Mouse (Mus musculus): ENCODE results near the gene Ccdc110. TPM values are rescaled to one million over a fixed set of nuclear protein-coding genes. Genes with fewer than 3 reads are reported as not detected.

Ccdc110 gene
- total RNA-seq (2012; rRNA removed) (not detected in 2 replicates), polyA plus RNA-seq (2012; ENCODE audit: insufficient read depth in 1 of 2, insufficient read length in 2 of 2, low read depth in 1 of 2, low replicate concordance in 2 of 2, missing spikeins in 1 of 2) (not detected)

DNA sequence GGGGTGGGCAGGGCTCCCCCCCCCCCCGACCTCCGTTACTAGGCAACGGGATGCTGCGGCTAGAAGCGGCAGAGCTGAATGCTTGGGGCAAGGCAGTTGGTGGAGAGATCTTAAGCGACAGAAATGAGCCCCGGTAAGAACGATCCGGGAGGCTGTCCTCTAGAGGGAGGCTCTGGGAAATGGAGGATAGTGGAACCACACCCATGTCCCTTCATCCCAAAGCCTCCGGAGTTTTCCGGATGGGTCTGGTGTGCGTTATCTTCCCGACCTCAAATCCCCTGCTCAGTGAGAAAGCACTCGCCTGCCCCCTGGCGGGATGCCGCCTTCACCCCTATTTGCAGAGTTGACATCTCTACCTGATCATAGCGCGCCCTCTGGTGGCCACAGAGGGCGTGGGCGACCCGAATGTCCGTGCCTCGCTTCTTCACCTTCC is at the start of gene Ccdc110:
Gene Ccdc110, plus strand, starts transcription at position 38 of the 433 bp plus-strand sequence.
- H3K36me3 ChIP-seq (ENCODE audit: control insufficient read depth in 1 of 2, insufficient read depth in 2 of 2, low read length in 2 of 2) = no peaks in the 10 kb centered on the region
- peak; percentile 71 for DNase-seq (ENCODE audit: low read depth, low spot score)
- H3K27me3 ChIP-seq (ENCODE audit: control insufficient read depth in 1 of 2, insufficient read depth in 2 of 2, low read length in 2 of 2) = peaks cover 0 to 2% of the 10 kb centered on the region in 2 experiments; a peak in 1 of 4 replicates
- H3K79me2 ChIP-seq (ENCODE audit: control insufficient read depth, insufficient read depth, low read length, poor library complexity) = no peaks in the 10 kb centered on the region
- no peak within 1 kb of the TSS for H3K9ac ChIP-seq (ENCODE audit: control insufficient read depth, low read depth, low read length, poor library complexity, severe bottlenecking)
- no peak within 1 kb of the TSS for H3K4me3 ChIP-seq (ENCODE audit: control insufficient read depth in 1 of 2, insufficient read depth in 1 of 2, low read depth in 2 of 2, low read length in 2 of 2)
- no peaks in the 10 kb centered on the region for H3K4me1 ChIP-seq (ENCODE audit: control insufficient read depth in 1 of 2, insufficient read depth in 2 of 2, low read length in 2 of 2)
- H3K27ac ChIP-seq (ENCODE audit: control insufficient read depth, low read depth, low read length) = no peak within 1 kb of the TSS
- no peaks in the 10 kb centered on the region for H3K9me3 ChIP-seq (replicated peaks; ENCODE audit: insufficient read depth, low read length)
- no peak for TF ChIP-seq CHD2 (IDR thresholded peaks at IDR 0.05; ENCODE audit: low read length)
- TF ChIP-seq ZNF384 (IDR thresholded peaks at IDR 0.05; ENCODE audit: low read depth, low read length) = no peak
- TF ChIP-seq E2F4 (IDR thresholded peaks at IDR 0.05; ENCODE audit: borderline replicate concordance, low read depth, low read length) = no peak
- no peak for TF ChIP-seq HCFC1 (IDR thresholded peaks at IDR 0.05; ENCODE audit: low read depth, low read length)
- no peak for TF ChIP-seq ZMIZ1 (IDR thresholded peaks at IDR 0.05; ENCODE audit: low read depth, low read length)
- no peak for TF ChIP-seq BHLHE40 (IDR thresholded peaks at IDR 0.05; ENCODE audit: borderline replicate concordance, low read depth, low read length)
- TF ChIP-seq POLR2AphosphoS5 (IDR thresholded peaks at IDR 0.05; ENCODE audit: borderline replicate concordance, low read depth, low read length) = no peak
- no peak for TF ChIP-seq TAL1 (IDR thresholded peaks at IDR 0.05; ENCODE audit: low read length)
- TF ChIP-seq RAD21 (IDR thresholded peaks at IDR 0.05; ENCODE audit: low read depth, low read length) = peak; percentile 84
- TF ChIP-seq ZC3H11A (IDR thresholded peaks at IDR 0.05; ENCODE audit: low read depth, low read length) = peak; percentile 74
- no peak for TF ChIP-seq TBP (IDR thresholded peaks at IDR 0.05; ENCODE audit: low read depth, low read length)
- peak; percentile 90 for TF ChIP-seq SMC3 (IDR thresholded peaks at IDR 0.05; ENCODE audit: low read depth, low read length)
- no peak for TF ChIP-seq KAT2A (conservative IDR thresholded peaks at IDR 0.05; ENCODE audit: low read depth, low read length)
- TF ChIP-seq GATA1 (IDR thresholded peaks at IDR 0.05; ENCODE audit: low read depth, low read length) = no peak
- no peak for TF ChIP-seq POLR2A (IDR thresholded peaks at IDR 0.05; ENCODE audit: control insufficient read depth in 1 of 2, insufficient read depth in 1 of 2, low read depth in 1 of 2, low read length in 2 of 2, poor library complexity in 1 of 2)
- TF ChIP-seq NELFE (IDR thresholded peaks at IDR 0.05; ENCODE audit: low read depth, low read length) = no peak
- no peak for TF ChIP-seq ELF1 (IDR thresholded peaks at IDR 0.05; ENCODE audit: low read depth, low read length)
- TF ChIP-seq MAZ (IDR thresholded peaks at IDR 0.05; ENCODE audit: low read depth, low read length) = no peak
- TF ChIP-seq ZKSCAN1 (IDR thresholded peaks at IDR 0.05; ENCODE audit: low read depth, low read length) = no peak
- no peak for TF ChIP-seq USF2 (IDR thresholded peaks at IDR 0.05; ENCODE audit: borderline replicate concordance in 1 of 2, insufficient read depth in 1 of 2, low read depth in 1 of 2, low read length in 2 of 2)
- peak; percentile 88 to 100 (median 98) for TF ChIP-seq CTCF (IDR thresholded peaks at IDR 0.05 in 2 of 3, conservative IDR thresholded peaks at IDR 0.05 in 1 of 3; ENCODE audit: control insufficient read depth in 1 of 3, insufficient read depth in 1 of 3, low read depth in 2 of 3, low read length in 3 of 3, poor library complexity in 1 of 3, severe bottlenecking in 1 of 3)
- no peak for TF ChIP-seq MAX (IDR thresholded peaks at IDR 0.05; ENCODE audit: low read length)
- TF ChIP-seq JUND (IDR thresholded peaks at IDR 0.05; ENCODE audit: low read depth, low read length) = no peak
